Mouse (Mus musculus) embryonic fibroblast, embryonic 13.5 days (primary cell): Measurements from ENCODE around the gene Tada2b.

Experiments
- CTCF ChIP-seq: IDR thresholded peaks from 2 replicates; pipeline ENCODE4 v1.5.1; 2011; ENCODE audit warnings: mild to moderate bottlenecking, control low read depth, low read length, moderate library complexity, borderline replicate concordance; ENCODE audit not compliant: insufficient read depth
- POLR2A ChIP-seq: IDR thresholded peaks from 2 replicates; pipeline ENCODE4 v1.6.1; 2011; ENCODE audit warnings: low read depth, mild to moderate bottlenecking, control low read depth, low read length, moderate library complexity

GRCm38 (mm10) chr5:36449710-36450358, 34.3 kb downstream of the Tada2b start:
- TF ChIP-seq CTCF (no peak), POLR2A (no peak)
